Mouse (Mus musculus): ENCODE measurements around the gene Usp8.

DNA sequence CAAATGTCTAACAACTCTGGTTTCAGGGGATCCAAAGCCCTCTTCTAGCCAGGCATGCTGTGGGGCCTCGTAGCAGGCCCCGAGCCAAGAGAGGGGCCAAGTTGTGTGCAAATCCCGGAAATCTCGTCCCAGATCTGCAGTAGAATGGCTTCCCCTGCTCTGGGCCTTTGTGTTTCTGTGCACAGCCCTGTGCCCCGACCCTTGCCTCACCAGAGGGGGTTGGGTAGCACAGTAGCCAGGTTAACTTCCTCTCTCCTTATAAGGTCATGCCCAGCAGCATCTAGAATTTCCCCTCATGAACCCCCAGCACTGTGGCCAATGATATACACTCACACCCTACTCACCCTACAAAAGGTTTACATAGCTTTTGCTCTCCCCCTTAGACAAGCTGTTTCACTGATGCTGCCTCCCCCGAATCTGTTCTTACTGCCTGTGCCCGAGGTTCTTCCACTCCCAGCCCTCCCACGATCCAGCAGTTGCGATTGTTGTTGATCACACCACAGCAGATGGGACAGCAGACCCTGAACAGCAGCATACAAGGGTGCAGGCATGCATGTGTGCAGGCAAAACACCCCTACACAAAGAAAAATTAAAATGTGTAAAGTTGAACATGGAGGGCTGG lies 80.7 kb downstream of the Usp8 start:
- TF ChIP-seq POLR2A (IDR thresholded peaks at IDR 0.05; ENCODE audit: insufficient read length, low read depth) (no peak), MAX (IDR thresholded peaks at IDR 0.05; ENCODE audit: low read depth) (no peak), TCF12 (IDR thresholded peaks at IDR 0.05; ENCODE audit: insufficient read depth, poor library complexity, severe bottlenecking) (no peak), SRF (IDR thresholded peaks at IDR 0.05; ENCODE audit: control insufficient read depth, insufficient read length, low read depth) (no peak), USF1 (IDR thresholded peaks at IDR 0.05; ENCODE audit: low read depth) (no peak), POLR2AphosphoS2 (IDR thresholded peaks at IDR 0.05; ENCODE audit: insufficient read length, low read depth) (peak; percentile 13), MYOG (IDR thresholded peaks at IDR 0.05; ENCODE audit: control insufficient read depth in 1 of 3, insufficient read depth in 1 of 3, insufficient read length in 2 of 3, low read depth in 2 of 3) (no peak), CEBPB (IDR thresholded peaks at IDR 0.05; ENCODE audit: insufficient read depth, poor library complexity, severe bottlenecking) (no peak), TCF3 (IDR thresholded peaks at IDR 0.05; ENCODE audit: insufficient read length, low read depth) (no peak)
